Mouse (Mus musculus): ENCODE data around the gene Nr2f1. TPM values are rescaled to one million over a fixed set of nuclear protein-coding genes. Genes with fewer than 3 reads are reported as not detected.

Nr2f1 gene
- total and polyA plus RNA-seq, 3 experiments = not detected

- no peaks in the 10 kb centered on the region for H3K4me1 ChIP-seq (ENCODE audit: control insufficient read depth in 1 of 2, insufficient read depth in 2 of 2)
- no peaks in the 10 kb centered on the region for H3K79me2 ChIP-seq (replicated peaks; ENCODE audit: control insufficient read depth, extremely low read depth, insufficient read depth, poor library complexity, severe bottlenecking)
- dilution Hi-C loops (cut with MboI; ENCODE audit: extremely low pct_ligation_motif_present, extremely low pct_unique_long_range_greater_than_20kb, low sequenced_read_pairs) (no loop called here), in situ Hi-C loops (cut with MboI; ENCODE audit: low pct_ligation_motif_present, low pct_unique_long_range_greater_than_20kb, low sequenced_read_pairs) (loop anchor here (25.0 kb wide), 2 partner anchors 190 to 1215 kb away; no protein-coding TSS in a partner anchor)
- no peak for TF ChIP-seq ZNF384 (IDR thresholded peaks at IDR 0.05; ENCODE audit: low read depth, low read length)
- TF ChIP-seq SIN3A (IDR thresholded peaks at IDR 0.05; ENCODE audit: low read length) = no peak
- TF ChIP-seq TCF12 (IDR thresholded peaks at IDR 0.05; ENCODE audit: low read depth, low read length) = no peak
- no peak for TF ChIP-seq RCOR1 (conservative IDR thresholded peaks at IDR 0.05; ENCODE audit: low read depth, low read length)
- TF ChIP-seq USF2 (conservative IDR thresholded peaks at IDR 0.05; ENCODE audit: low read depth, low read length) = no peak
- TF ChIP-seq ZMIZ1 (IDR thresholded peaks at IDR 0.05; ENCODE audit: low read depth, low read length) = no peak
- TF ChIP-seq JUN (IDR thresholded peaks at IDR 0.05; ENCODE audit: insufficient read depth, low read depth, low read length) = no peak
- TF ChIP-seq KAT2A (IDR thresholded peaks at IDR 0.05; ENCODE audit: insufficient replicate concordance, low read length) = no peak
- TF ChIP-seq MXI1 (IDR thresholded peaks at IDR 0.05; ENCODE audit: low read depth, low read length) = no peak
- no peak for TF ChIP-seq ZC3H11A (IDR thresholded peaks at IDR 0.05; ENCODE audit: low read depth, low read length)
- H3K36me3 ChIP-seq (replicated peaks in 1 of 2; ENCODE audit: control insufficient read depth in 1 of 2, insufficient read depth in 1 of 2, low read length in 1 of 2) = no peaks in the 10 kb centered on the region
- DNase-seq (ENCODE audit: extremely low read depth) = no peak
- no peak overlapping the region for H3K4me2 ChIP-seq (ENCODE audit: insufficient read depth, low read depth, poor library complexity, severe bottlenecking)
- H3K27ac ChIP-seq (ENCODE audit: insufficient read depth, low read depth) = no peak overlapping the region
- H3K4me3 ChIP-seq (replicated peaks in 1 of 3; ENCODE audit: low read depth in 2 of 3, low read length in 2 of 3, poor library complexity in 1 of 3) = no peak overlapping the region
- H3K9me3 ChIP-seq (replicated peaks; ENCODE audit: low read length) = no peaks in the 10 kb centered on the region
- no peak overlapping the region for H3K9ac ChIP-seq (ENCODE audit: insufficient read depth, low read depth)
- no peaks in the 10 kb centered on the region for H3K27me3 ChIP-seq (replicated peaks)
These were observed 22.1 kb downstream of the Nr2f1 start for GRCm38 (mm10) chr13:78177381-78177950.

- H3K36me3 ChIP-seq (replicated peaks in 1 of 2; ENCODE audit: control insufficient read depth in 1 of 2, insufficient read depth in 1 of 2, low read length in 1 of 2) = no peaks in the 10 kb centered on the region
- no peak overlapping the region for H3K4me2 ChIP-seq (ENCODE audit: insufficient read depth, low read depth, poor library complexity, severe bottlenecking)
- no peak overlapping the region for H3K9ac ChIP-seq (ENCODE audit: insufficient read depth, low read depth)
- dilution Hi-C loops (cut with MboI; ENCODE audit: extremely low pct_ligation_motif_present, extremely low pct_unique_long_range_greater_than_20kb, low sequenced_read_pairs) = no loop called here
- H3K27me3 ChIP-seq (replicated peaks) = no peaks in the 10 kb centered on the region
- in situ Hi-C loops (cut with MboI; ENCODE audit: low pct_ligation_motif_present, low pct_unique_long_range_greater_than_20kb, low sequenced_read_pairs) = loop anchor here (25.0 kb wide), 2 partner anchors 189 to 1214 kb away; no protein-coding TSS in a partner anchor
- no peaks in the 10 kb centered on the region for H3K4me1 ChIP-seq (ENCODE audit: control insufficient read depth in 1 of 2, insufficient read depth in 2 of 2)
- no peaks in the 10 kb centered on the region for H3K9me3 ChIP-seq (replicated peaks; ENCODE audit: low read length)
- TF ChIP-seq GABPA (IDR thresholded peaks at IDR 0.05; ENCODE audit: insufficient replicate concordance, low read depth, low read length) (no peak), ZC3H11A (IDR thresholded peaks at IDR 0.05; ENCODE audit: low read depth, low read length) (no peak), ZKSCAN1 (IDR thresholded peaks at IDR 0.05; ENCODE audit: borderline replicate concordance, low read depth, low read length) (no peak), CTCF (conservative IDR thresholded peaks at IDR 0.05 in 1 of 2, IDR thresholded peaks at IDR 0.05 in 1 of 2; ENCODE audit: low read depth in 2 of 2, low read length in 2 of 2) (peak in 1 of 2 experiments; percentile 50; a peak in 2 of 4 replicates), SIN3A (IDR thresholded peaks at IDR 0.05; ENCODE audit: low read length) (no peak), POLR2A (IDR thresholded peaks at IDR 0.05; ENCODE audit: low read depth, low read length) (no peak), SMC3 (IDR thresholded peaks at IDR 0.05; ENCODE audit: low read depth, low read length) (peak; percentile 37), RAD21 (IDR thresholded peaks at IDR 0.05; ENCODE audit: low read depth, low read length) (peak; percentile 34)
- no peak for DNase-seq (ENCODE audit: extremely low read depth)
- no peaks in the 10 kb centered on the region for H3K79me2 ChIP-seq (replicated peaks; ENCODE audit: control insufficient read depth, extremely low read depth, insufficient read depth, poor library complexity, severe bottlenecking)
- H3K4me3 ChIP-seq (replicated peaks in 1 of 3; ENCODE audit: low read depth in 2 of 3, low read length in 2 of 3, poor library complexity in 1 of 3) = no peak overlapping the region
- no peak overlapping the region for H3K27ac ChIP-seq (ENCODE audit: insufficient read depth, low read depth)
These were observed 23.7 kb downstream of the Nr2f1 start for GRCm38 (mm10) chr13:78175821-78176380.

All from CH12.LX (cell line).